Mouse (Mus musculus): ENCODE measurements at regions not wholly inside any gene's neighbourhood (a gene's known extent, or its start where the extent isn't known, plus 50 kb on each side); places are given as distances from the start of the nearest gene placed in this dataset.

DNA sequence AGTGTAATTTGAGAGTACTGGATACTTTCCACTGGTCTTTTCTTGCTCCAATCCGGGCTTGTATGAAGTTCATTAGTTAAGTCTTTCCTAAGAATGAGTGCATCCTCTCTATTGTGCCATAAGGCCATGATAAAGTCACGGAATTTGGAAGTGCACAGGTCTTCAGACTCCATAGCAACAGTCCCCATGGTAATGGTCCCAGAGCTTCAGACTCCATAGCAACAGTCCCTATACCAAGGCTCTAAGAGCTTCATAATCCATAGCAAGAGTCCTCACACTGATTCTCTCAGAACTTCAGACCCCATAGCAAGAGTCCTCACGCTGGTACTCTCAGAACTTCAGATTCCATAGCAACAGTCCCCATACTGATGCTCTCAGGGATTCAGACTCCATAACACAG, 214.5 kb upstream of the Far2 start:
- DNase-seq (ENCODE audit: low spot score in 2 of 2): no peak

DNA sequence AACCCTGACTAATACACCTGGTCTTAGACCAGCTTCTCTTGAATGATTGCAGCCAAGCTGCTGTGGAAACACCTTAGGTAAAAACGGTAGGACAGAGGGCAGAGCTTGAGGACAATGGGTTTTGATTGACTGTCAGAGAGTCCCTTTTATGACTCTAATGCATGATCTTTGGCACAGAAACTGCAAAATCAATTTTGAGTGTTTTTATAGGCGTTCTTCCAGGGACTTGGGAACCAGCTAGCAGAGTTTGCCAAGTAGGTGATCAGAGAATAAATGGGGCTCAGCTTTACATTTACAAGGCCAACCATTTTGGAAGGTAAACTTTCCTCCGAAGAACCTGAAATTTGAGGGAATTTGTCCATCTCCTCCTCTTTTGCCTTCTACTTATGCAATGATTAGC, 213.6 kb upstream of the Far2 start:
- no peak for DNase-seq (ENCODE audit: low spot score in 2 of 2)

DNA sequence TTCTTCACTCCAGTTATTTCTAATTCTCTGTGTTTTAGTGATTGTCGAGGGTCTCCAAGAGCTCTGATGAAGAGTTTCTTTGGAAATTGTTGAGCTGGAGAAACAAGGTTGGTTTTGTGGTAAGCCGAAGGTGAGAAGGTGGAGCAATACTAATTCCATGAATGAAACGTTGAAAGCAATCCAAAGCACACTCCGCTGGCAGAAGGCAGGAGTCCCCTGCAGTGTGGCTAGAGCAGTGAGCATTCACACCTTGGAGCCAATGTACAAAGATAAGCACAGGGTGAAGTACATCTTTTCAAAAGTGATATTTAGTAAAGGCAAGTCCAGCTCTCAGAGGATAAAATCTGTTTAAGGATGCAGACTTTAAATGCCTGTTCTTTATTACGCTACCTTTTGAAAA, 208.2 kb upstream of the Far2 start:
- DNase-seq (ENCODE audit: low spot score in 2 of 2): no peak

DNA sequence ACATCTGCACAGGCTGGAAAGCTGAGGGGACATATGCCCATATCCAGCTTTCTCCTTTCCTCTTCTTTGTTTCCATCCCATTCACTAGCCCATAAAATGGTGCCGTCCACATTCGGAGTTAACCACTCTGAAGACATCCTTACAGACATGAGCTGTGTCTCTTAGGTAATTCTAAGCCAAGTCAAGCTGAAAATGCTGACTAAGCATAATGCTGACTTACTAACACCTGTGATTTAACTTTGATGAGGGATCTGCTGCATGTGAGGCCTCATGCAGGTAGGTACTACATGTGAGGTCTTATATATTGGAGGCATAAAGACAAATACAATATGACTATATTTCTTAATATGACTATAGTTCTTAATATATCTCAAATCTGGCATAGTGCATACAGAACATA, 197.1 kb upstream of the Far2 start:
- DNase-seq (ENCODE audit: low spot score in 2 of 2): no peak

DNA sequence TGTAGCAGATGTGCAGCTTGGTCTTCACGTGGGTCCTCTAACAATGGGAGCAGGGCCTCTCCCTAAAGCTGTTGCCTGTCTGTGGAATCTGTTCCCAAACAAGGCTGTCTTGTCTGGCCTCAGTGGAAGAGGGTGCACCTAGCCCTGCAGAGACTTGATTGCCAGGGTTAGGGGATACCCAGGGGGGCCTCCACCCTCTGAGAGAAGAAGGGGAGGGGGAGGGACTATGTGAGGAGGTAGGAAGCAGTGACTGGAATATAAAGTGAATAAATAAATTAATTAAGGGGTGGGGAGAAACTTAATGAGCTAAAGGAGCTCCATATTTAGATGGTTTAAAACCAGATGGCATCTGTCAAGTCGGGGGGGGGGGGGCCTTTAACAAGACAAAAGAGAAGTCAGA, 185.9 kb upstream of the Far2 start:
- no peak for DNase-seq (ENCODE audit: low spot score in 2 of 2)

DNA sequence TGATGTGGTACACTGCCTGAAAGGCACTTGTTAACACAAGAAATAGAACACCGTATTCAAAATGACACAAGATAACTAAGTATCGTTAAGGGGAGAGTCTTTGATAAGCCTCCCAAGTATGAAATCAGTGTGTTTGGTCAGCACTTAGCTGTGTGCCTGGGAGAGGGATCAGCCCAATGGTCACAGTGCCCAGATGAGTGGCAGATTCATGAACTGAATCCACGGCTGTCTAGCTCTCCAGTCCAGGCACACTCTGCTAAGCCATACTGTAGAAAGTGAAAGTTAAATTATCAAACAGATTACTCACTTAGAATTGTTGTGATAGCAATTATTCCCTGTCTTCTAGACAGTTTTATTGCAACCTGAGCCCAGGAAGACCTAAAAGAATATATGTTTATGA, 176.0 kb upstream of the Far2 start:
- DNase-seq (ENCODE audit: low spot score in 2 of 2): no peak

DNA sequence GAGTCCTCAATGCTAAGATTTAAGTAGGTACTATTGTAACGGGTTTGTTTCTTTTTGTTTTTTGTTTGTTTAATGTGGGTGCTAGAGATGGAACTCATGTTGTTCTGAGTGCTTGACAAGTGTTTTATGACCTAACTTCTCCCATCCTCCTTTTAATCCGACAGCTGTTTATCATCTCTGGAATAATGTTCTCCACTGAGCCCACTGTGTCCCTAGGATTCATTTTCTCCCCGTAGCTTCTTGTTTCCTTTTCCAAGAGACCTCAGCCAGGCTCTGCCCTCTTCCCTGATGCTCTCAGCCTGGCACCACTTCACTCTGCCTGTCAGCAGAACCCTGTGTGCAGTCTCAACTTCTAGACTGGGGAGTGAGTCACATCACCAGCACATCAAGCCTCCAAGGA, 173.9 kb upstream of the Far2 start:
- no peak for DNase-seq (ENCODE audit: low spot score in 2 of 2)

DNA sequence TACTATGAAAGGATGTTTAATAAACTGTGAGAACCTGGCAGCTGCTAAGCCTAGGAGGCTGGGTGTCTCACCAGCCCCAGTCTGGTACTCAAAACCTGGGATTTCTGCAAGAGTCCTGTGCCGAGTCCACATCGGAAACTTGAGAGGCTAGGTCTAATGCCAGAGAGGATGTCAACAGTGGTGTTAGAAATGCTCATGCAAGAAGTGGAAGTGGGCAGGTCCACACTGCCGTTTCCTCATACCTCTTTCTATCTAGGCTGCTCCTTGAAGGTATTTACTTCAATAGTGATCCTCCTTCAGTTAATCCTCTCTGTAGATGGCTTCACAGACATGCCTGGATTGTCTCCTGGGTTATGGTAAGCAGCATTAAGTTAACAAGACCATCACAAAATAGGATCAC, 168.6 kb upstream of the Far2 start:
- no peak for DNase-seq (ENCODE audit: low spot score in 2 of 2)

DNA sequence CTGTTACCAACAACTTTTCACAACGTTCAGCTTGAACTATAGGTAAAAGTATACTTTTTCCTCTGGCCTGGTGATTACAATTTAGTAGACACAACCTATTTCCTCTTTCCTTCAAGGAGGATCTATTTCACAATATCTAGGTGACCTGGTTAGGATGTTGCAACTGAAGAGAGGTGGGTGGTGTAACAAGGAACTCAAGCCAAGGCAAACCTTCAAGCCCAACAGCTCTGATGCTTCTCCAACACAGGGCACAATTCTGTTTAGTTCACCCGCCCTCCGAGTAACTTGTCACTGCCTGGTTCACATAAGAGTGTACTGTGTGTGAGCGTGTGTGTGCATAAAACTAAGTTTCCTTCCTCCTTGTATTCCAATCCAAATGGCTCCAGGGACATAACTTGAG, 161.2 kb upstream of the Far2 start:
- no peak for DNase-seq (ENCODE audit: low spot score in 2 of 2)

DNA sequence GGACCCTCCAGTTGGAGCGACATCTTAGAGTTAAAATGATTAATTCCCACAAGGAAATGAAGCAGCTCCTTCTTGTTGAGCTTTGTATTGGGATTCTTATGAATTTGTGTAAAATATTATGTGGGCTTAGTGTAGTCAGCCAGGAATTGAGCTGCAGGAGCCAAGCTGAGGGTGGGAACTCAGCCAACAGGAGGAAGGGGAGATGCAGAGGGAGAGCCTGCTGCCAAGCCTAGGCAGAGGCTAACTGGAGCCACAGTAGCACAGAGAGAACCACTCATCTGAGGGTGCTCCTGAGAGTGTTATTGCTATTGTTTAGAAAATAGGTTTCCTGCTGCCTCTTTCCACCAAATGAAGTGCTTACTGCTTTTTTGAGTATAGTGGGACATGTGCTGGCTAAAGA, 127.4 kb upstream of the Far2 start:
- no peak for DNase-seq (ENCODE audit: low spot score in 2 of 2)

DNA sequence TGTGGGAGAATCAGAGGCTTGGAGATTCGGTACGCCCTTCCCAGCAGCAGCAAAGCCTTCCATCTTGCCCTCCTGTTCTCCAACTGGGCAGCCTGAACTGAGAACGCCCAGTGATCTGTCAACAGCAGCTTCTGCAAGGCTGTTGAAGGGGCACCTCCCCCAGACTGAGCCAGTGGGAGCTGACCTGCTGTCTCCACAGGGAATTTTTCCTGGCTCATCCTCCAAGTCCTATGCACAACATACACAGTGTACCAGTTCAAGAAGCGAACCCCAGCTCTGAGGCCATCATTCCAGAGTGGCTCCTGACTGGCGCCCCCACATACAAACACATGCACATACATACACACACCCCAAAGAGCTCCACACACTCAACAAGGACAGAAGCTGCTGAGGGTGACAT, 126.0 kb upstream of the Far2 start:
- no peak for DNase-seq (ENCODE audit: low spot score in 2 of 2)

DNA sequence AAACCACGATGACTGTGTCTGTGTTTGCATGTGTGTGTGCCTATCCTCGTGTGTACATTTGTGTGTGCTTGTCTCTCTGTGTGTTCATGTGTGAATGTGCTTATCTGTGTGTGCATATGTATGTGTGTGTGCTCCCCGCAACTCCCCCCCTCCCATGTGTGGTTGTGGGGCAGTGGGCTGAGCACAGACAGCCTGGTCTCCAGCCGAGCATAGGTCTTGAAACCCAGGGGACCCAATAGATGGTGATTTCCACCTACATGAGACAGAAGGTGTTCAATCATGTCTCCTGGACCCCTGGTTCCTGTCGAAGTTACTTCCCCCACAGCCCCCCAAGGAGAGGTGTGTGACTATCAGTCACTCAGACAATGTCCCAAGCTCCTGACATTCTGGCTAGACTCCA, 124.6 kb upstream of the Far2 start:
- no peak for DNase-seq (ENCODE audit: low spot score in 2 of 2)

DNA sequence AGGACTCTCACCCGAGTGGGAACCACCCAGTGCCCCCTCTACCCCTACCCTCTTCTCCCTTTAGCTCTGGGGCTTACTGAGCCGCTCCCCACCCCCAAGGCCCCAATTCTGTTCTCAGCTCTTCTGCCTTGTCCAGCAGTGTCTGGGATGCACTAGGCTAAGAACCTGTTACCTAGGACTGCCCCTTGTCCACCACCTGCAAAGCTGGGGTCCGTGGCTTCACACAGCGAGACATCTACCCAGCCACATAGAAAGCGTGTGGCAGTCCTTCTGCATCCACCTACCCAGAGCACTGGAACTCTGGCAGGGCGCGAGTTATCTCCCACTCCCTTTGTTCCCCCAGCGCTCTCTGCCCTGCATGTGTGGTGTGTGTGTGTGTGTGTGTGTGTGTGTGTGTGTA, 123.8 kb upstream of the Far2 start:
- no peak for DNase-seq (ENCODE audit: low spot score in 2 of 2)

DNA sequence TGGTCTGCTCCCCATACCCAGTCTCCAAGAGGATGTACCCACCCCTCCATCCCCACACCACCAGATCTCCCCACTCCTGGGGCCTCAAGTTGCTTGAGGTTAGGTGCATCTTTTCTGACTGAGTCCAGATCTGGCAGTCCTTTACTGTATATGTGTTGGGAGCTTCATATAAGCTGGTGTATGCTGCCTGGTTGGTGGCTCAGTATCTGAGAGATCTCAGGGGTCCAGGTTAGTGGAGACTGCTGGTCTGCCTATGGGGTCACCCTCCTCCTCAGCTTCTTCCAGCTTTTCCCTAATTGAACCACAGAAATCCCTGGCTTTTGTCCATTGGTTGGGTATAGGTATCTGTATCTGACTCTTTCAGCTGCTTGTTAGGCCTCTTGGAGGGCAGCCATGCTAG, 118.1 kb upstream of the Far2 start:
- DNase-seq (ENCODE audit: low spot score in 2 of 2): no peak

DNA sequence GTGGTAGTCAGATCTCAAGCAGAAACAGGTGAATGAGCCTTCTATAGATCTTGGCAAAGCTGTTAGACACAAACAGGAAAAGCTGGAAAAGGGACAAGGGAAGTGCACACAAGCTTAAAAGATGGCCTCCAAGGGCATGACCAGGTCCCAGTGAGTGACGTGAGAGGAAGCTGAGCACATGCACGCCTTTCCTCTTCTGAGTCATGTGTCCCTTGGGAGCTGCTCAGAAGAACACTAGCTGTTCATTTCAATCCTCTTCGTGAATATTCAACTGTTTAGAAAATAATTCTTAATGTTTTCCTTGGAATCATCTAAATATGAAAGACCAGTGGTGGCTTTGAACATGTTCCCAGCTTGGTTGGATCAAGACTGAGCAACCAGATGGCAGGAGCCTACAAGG, 103.0 kb upstream of the Far2 start:
- no peak for DNase-seq (ENCODE audit: low spot score in 2 of 2)

DNA sequence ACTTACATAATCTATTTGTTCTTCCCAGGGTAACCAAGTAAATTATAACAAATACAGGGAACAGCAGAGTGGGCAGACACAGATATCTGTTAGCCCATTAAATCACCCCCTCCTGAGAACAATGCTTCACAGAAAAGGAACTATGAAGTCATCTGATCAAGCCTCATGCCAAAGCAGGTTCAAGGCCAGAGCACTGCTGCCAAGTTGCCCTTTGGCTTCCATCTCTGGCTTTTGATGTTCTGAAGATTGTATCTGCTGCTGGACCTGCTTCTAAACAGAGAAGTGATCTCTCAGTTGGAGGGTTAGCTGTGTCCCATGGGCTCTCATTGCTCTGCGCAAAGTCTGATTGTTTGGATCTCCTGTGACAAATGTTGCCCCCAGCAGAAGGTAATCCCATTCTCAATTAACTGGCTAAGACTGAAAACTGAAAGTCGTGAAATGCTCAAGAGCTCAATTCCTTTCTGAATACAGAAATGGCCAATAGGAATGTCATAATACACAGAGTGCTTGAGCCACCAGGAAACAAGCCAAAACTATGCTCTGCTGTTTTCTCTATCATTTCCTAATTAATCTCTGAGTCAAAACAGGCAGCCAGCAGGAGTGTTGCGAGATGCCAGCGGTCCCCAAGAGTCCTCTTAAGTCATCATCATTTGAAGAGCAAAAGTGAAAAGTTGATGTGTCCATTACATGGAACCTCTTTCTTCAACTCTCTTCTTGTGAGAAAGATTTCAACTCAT, 102.0 kb upstream of the Far2 start:
- DNase-seq (ENCODE audit: low spot score in 2 of 2): no peak

DNA sequence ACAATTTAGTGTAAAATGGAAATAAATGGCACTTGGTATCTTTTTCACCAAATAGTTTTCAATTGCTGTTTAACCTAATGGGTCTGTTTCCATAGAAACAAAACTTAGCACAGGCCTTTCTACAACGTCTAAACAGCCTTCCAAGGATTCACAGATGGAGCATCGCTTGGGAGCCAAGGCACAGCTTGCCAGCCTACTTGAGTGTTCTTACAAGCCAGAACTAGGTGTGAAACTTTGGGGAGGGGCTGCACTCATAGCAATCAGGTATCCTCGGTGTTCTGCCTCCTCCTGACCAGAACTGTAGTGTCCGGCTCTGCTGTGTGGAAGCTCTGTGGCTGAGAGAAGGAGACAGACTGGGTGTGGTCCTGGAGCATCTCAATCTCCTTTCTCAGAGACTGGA, 99.1 kb upstream of the Far2 start:
- no peak for DNase-seq (ENCODE audit: low spot score in 2 of 2)

DNA sequence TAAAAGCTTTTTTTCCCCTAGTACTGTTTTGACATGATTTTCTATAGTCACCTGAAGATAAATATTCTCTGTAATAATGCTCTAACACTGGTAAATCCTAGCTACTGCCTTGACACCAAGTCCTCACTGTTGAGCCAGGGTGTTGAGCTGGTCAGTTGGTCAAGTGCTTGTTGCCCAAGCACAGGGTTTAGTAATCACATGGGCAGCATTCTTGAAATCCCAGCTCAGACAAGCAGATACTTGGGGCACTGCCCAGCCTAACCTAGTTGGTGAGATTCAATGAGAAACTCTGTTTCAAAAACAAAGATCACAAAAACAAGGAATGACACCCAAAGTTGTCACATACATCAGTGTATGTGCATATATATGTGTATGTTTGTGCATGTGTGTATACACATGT, 95.4 kb upstream of the Far2 start:
- DNase-seq (ENCODE audit: low spot score in 2 of 2): no peak

DNA sequence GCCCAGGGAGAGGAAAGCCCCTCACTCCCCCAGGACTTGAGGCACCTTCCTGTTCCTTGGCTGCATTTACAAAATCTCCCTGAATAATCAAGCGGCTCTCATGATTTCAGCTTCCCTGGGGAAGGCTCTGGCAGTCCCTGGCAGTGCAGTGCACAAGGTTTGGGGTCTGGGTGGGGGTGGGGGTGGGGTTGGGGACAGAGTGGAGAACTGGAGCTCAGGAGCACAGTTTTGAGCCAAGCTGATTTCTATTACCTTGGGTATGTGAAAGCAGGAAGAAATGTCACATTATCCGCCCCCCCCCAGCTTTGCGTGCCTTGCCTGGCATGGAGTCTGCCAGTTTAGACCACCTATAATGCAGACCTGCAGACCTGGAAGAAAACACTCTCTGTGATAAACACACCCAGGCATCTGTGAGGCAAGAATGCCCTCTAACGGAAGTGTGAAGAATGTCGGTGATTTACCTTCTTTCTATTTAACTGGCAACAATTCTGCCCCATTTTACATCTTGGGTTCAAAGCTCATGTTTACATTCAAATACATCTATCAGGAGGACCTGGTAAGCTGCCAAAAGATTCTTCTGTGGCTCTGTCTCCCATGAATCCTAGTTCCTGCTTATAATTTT, 93.9 kb upstream of the Far2 start:
- DNase-seq (ENCODE audit: low spot score in 2 of 2): no peak

DNA sequence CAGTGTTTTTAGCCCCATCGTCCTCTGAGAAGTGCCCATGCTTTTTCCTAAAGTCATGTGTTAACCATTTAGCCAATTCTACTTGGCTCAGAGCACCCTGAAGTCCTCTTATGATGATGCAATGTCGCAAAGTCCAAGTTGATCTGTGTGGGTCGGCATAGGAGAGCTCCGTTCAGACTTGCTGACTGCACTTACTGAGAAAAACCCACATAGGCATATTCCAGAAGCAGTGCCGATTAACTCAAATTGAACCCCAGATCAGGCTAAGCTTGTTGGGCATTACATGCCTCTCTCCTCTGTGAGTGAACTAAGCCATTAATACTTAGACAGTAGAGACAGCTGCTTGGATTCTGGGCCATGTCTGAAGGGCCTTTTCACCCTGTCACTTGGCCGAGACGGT, 93.3 kb upstream of the Far2 start:
- no peak for DNase-seq (ENCODE audit: low spot score in 2 of 2)

DNA sequence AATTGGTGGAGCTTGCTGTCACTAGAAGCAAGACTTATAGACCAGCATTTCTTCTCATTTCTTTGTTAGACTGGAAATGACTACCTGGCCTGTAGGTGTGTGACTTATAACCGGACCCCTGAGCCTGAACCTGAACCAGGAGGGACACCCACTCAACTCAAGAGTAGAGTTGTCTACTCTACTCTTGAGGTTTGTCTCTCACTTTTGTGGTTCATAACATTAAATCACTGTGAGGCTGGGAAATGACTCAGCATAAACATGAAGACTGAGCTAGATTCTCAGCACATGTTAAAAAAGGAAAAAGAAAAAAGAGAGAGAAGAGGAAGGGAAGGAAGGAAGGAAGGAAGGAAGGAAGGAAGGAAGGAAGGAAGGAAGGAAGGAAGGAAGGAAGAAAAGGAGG, 92.8 kb upstream of the Far2 start:
- no peak for DNase-seq (ENCODE audit: low spot score in 2 of 2)

DNA sequence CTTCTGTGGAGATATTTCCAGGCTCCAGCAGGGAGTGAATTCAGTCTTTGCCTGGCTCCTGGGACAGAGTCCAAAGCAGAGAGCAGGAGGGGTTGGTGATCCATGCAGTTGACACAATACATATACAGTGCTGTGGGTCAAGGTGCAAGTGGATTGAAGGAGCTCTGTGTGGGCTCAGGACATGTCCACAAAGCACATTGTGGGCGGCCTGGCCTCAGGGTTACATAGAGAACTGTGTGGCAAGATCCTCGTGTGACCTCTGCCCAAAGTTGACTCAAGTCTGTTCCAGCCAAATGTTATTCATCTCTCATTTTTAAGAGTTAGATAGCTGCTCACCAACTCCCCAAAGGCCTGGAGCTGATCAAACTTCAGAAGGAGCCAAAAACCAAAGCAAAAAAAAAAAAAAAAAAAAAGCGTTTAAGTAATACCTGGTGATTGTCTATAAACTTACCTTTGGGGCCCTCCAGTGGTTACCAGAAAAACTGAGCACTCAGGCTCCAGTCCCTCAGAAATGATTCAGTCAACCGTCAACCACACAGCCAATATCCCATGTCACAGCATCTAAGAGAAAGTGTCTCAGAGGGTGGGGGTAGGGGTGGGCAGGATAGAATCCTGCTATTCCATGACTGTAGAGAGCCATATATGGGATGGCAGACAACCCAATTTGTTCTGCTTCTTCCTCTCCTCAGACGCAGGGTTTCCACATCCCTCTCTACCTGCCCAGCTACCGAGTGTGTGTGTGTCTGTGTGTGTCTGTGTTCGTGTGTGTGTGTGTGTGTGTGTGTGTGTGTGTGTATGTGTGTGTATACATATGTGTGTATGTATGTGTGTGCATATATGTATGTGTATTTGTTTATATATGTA, 91.9 kb upstream of the Far2 start:
- no peak for DNase-seq (ENCODE audit: low spot score in 2 of 2)

DNA sequence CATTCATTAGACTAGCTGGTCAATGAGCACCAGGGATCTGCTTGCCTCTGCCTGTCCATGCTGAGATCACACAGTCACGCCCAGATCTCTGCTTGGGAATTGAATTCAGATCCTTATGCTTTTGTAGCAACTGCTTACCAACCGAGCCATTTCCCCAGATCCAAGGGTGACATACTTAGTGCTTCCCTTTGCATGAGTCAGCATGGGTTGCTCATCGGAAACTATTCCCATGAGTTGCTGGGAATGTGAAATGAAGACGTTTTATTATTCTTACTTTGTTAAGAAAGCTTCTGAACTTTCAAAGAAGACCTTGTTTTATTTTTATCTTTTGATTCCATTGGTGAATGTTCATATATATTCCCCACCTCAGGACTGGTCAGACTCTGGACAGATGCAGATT, 82.3 kb upstream of the Far2 start:
- no peak for DNase-seq (ENCODE audit: low spot score in 2 of 2)
